Mouse (Mus musculus): ENCODE data around the gene Zcchc3. TPM values are rescaled to one million over a fixed set of nuclear protein-coding genes. Genes with fewer than 3 reads are reported as not detected.

The Zcchc3 gene
- polyA plus RNA-seq, 1 experiment from 2014 or later = 42.3 TPM

DNA sequence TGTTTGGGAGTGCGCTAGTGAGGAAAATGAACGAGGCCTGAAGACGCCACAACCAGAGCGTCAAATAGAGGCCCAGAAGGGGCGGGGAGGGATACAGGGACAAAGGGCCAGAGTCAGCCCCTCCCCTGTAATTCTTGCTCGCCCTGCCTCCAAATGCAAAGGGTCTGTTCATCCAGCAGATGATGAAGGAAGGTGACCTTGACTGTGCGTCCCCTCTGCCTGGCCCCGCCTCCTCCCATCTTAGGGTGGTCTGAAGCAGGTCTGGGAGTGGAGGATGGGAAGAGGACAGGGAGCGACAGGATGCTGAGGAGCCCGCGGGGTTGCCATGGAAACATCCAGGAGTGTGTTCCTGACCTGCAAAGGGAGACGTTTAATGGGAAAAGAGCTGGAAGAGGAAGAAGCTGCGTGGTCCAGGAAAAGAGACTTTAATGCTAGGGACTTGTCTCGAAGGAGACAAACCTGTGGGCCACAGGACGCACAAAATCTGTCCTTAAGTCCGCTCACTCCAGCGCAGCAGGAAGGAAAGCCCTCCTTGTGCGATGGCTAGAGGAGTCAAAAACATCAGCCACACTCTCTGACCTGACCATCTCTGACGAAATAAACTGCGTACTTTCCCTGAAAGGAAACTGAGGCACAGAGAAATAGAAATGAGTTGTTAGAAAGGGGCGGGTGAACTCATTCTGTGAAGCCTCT is 39.0 kb downstream of the Zcchc3 start:
- peak; percentile 32; the same call in 1 of the 2 replicates for ATAC-seq (ENCODE audit: insufficient read depth)
- Histone ChIP-seq H3K27ac (ENCODE audit: low read depth) (no peak overlapping the region), H3K4me1 (ENCODE audit: insufficient read depth) (0 out of 2 replicates have a peak, but pooled peaks cover 5% of the 10 kb centered on the region), H3K9me3 (ENCODE audit: low read depth, low read length) (no peaks in the 10 kb centered on the region), H3K36me3 (ENCODE audit: insufficient read depth) (no peaks in the 10 kb centered on the region), H3K27me3 (ENCODE audit: insufficient read depth, low read length) (peaks cover 22% of the 10 kb centered on the region), H3K4me2 (peak overlapping the region; percentile 35; the same call in 1 of the 2 replicates), H3K9ac (no peak overlapping the region), H3K4me3 (ENCODE audit: low read depth, low read length) (no peak overlapping the region)
- 5% methylated on average over 21 of the region's 21 CpGs for WGBS
- DNase-seq = no peak
- no peak for TF ChIP-seq CTCF (IDR thresholded peaks at IDR 0.05; ENCODE audit: low read depth)

- DNase-seq (no peak), ATAC-seq (ENCODE audit: insufficient read depth) (no peak)
- no peak overlapping the region for H3K9ac ChIP-seq
- no peak overlapping the region for H3K4me3 ChIP-seq (ENCODE audit: low read depth, low read length)
- no peaks in the 10 kb centered on the region for H3K9me3 ChIP-seq (ENCODE audit: low read depth, low read length)
- H3K27ac ChIP-seq (ENCODE audit: low read depth) = no peak overlapping the region
- H3K36me3 ChIP-seq (ENCODE audit: insufficient read depth) = no peaks in the 10 kb centered on the region
- no peak for TF ChIP-seq CTCF (IDR thresholded peaks at IDR 0.05; ENCODE audit: low read depth)
- peaks cover 22% of the 10 kb centered on the region for H3K27me3 ChIP-seq (ENCODE audit: insufficient read depth, low read length)
- 0 out of 2 replicates have a peak, but pooled peaks cover 5% of the 10 kb centered on the region for H3K4me1 ChIP-seq (ENCODE audit: insufficient read depth)
- no peak overlapping the region for H3K4me2 ChIP-seq
- WGBS = 73% methylated on average over 9 of the region's 9 CpGs
These were observed 41.3 kb downstream of the Zcchc3 start for GRCm38 (mm10) chr2:152373547-152373946.

DNA sequence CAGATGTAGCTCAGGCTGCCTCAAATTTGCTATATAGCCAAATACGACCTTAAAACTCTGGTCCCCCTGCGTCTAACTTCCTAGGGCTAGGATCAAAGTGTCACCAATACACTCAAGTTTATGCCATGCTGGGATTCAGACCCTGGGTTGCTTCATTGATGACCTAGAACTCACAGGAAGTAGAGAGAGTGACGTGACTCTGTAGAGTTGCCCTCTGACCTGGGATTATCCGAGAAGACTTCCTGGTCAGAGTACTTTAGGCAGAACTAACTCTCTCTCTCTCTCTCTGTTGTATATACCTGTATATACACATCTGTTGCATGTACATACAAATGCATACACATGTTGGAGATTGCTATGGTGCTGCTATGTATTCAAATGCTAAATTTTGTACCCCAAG is 42.2 kb downstream of the Zcchc3 start:
- H3K4me1 ChIP-seq (ENCODE audit: insufficient read depth) = 0 out of 2 replicates have a peak, but pooled peaks cover 5% of the 10 kb centered on the region
- peaks cover 22% of the 10 kb centered on the region for H3K27me3 ChIP-seq (ENCODE audit: insufficient read depth, low read length)
- no peak overlapping the region for H3K27ac ChIP-seq (ENCODE audit: low read depth)
- no peak overlapping the region for H3K4me2 ChIP-seq
- ATAC-seq (ENCODE audit: insufficient read depth) (no peak), DNase-seq (no peak)
- WGBS = 56% methylated on average over 4 of the region's 4 CpGs
- H3K9ac ChIP-seq = no peak overlapping the region
- no peak for TF ChIP-seq CTCF (IDR thresholded peaks at IDR 0.05; ENCODE audit: low read depth)
- H3K4me3 ChIP-seq (ENCODE audit: low read depth, low read length) = no peak overlapping the region
- no peaks in the 10 kb centered on the region for H3K36me3 ChIP-seq (ENCODE audit: insufficient read depth)
- no peaks in the 10 kb centered on the region for H3K9me3 ChIP-seq (ENCODE audit: low read depth, low read length)

DNA sequence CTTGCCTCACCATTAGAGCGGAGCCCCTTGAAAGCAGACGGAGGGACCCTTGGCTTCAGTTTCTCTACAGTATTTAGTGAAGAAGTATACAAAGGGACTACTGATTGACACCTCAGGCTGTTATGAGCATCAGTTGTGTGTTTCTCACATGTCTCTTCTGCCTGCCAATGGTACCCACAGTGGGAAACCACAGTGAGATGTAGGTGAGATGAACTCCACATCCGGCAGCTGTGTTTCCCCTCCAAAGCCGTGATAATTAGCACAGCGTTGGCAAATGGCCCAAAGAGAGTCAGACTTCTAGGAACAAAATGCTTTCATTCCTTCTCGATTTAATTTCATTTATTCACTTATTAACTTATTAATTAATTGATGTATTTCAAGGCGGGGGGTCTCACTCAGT is 42.7 kb downstream of the Zcchc3 start:
- no peak for ATAC-seq (ENCODE audit: insufficient read depth)
- DNase-seq = no peak
- 0 out of 2 replicates have a peak, but pooled peaks cover 5% of the 10 kb centered on the region for H3K4me1 ChIP-seq (ENCODE audit: insufficient read depth)
- no peaks in the 10 kb centered on the region for H3K9me3 ChIP-seq (ENCODE audit: low read depth, low read length)
- peaks cover 22% of the 10 kb centered on the region for H3K27me3 ChIP-seq (ENCODE audit: insufficient read depth, low read length)
- 80% methylated on average over 7 of the region's 7 CpGs for WGBS
- no peak for TF ChIP-seq CTCF (IDR thresholded peaks at IDR 0.05; ENCODE audit: low read depth)
- no peak overlapping the region for H3K4me3 ChIP-seq (ENCODE audit: low read depth, low read length)
- H3K36me3 ChIP-seq (ENCODE audit: insufficient read depth) = no peaks in the 10 kb centered on the region
- no peak overlapping the region for H3K9ac ChIP-seq
- no peak overlapping the region for H3K27ac ChIP-seq (ENCODE audit: low read depth)
- no peak overlapping the region for H3K4me2 ChIP-seq

GRCm38 (mm10) chr2:152368532-152369140 is 46.2 kb downstream of the Zcchc3 start:
- peak; percentile 94 for TF ChIP-seq CTCF (IDR thresholded peaks at IDR 0.05; ENCODE audit: low read depth)
- WGBS = 25% methylated on average over 14 of the region's 14 CpGs
- H3K36me3 ChIP-seq (ENCODE audit: insufficient read depth) = no peaks in the 10 kb centered on the region
- H3K4me2 ChIP-seq = no peak overlapping the region
- H3K27ac ChIP-seq (ENCODE audit: low read depth) = no peak overlapping the region
- H3K27me3 ChIP-seq (ENCODE audit: insufficient read depth, low read length) = no peaks in the 10 kb centered on the region
- no peak overlapping the region for H3K4me3 ChIP-seq (ENCODE audit: low read depth, low read length)
- peak; percentile 84 for DNase-seq
- ATAC-seq (ENCODE audit: insufficient read depth) = peak; percentile 55
- H3K9ac ChIP-seq = no peak overlapping the region
- 0 out of 2 replicates have a peak, but pooled peaks cover 2% of the 10 kb centered on the region for H3K4me1 ChIP-seq (ENCODE audit: insufficient read depth)
- no peaks in the 10 kb centered on the region for H3K9me3 ChIP-seq (ENCODE audit: low read depth, low read length)

GRCm38 (mm10) chr2:152367917-152368316 is 46.9 kb downstream of the Zcchc3 start:
- ATAC-seq (ENCODE audit: insufficient read depth) (no peak), DNase-seq (no peak)
- H3K27ac ChIP-seq (ENCODE audit: low read depth) = no peak overlapping the region
- no peaks in the 10 kb centered on the region for H3K27me3 ChIP-seq (ENCODE audit: insufficient read depth, low read length)
- TF ChIP-seq CTCF (IDR thresholded peaks at IDR 0.05; ENCODE audit: low read depth) = no peak
- H3K4me2 ChIP-seq = no peak overlapping the region
- H3K4me1 ChIP-seq (ENCODE audit: insufficient read depth) = 0 out of 2 replicates have a peak, but pooled peaks cover 4% of the 10 kb centered on the region
- H3K36me3 ChIP-seq (ENCODE audit: insufficient read depth) = no peaks in the 10 kb centered on the region
- no peak overlapping the region for H3K4me3 ChIP-seq (ENCODE audit: low read depth, low read length)
- no peaks in the 10 kb centered on the region for H3K9me3 ChIP-seq (ENCODE audit: low read depth, low read length)
- H3K9ac ChIP-seq = no peak overlapping the region
- 63% methylated on average over 5 of the region's 5 CpGs for WGBS
